Mouse (Mus musculus): ENCODE measurements around the gene Chat. TPM values are rescaled to one million over a fixed set of nuclear protein-coding genes. Genes with fewer than 3 reads are reported as not detected.

Gene Chat
- not detected in 2 replicates for total RNA-seq (2021)
- long read RNA-seq, experiment 1 = 0 reads
- long read RNA-seq, experiment 2 = 0 reads

GRCm38 (mm10) chr14:32465889-32466288, at the start of gene Chat:
Gene Chat (minus strand): TSS chr14:32465989.
- DNase-seq = no peak

GRCm38 (mm10) chr14:32513336-32514032, 47.7 kb upstream of the Chat start, which contains the start of gene Ercc6:
Gene Ercc6 (plus strand): TSS chr14:32513521.
- DNase-seq = peak; percentile 97

GRCm38 (mm10) chr14:32512912-32513311, 47.1 kb upstream of the Chat start:
- no peak for DNase-seq

GRCm38 (mm10) chr14:32509443-32509961, 43.7 kb upstream of the Chat start:
- DNase-seq = no peak

- no peak for DNase-seq
Observed at GRCm38 (mm10) chr14:32508105-32508835, 42.5 kb upstream of the Chat start.

GRCm38 (mm10) chr14:32507216-32507615, 41.4 kb upstream of the Chat start:
- DNase-seq = peak; percentile 32

GRCm38 (mm10) chr14:32506329-32506728, 40.5 kb upstream of the Chat start:
- no peak for DNase-seq

- no peak for DNase-seq
Observed at GRCm38 (mm10) chr14:32503897-32504296, 38.1 kb upstream of the Chat start.

GRCm38 (mm10) chr14:32502764-32503688, 37.2 kb upstream of the Chat start:
- DNase-seq = no peak

- DNase-seq = no peak
Observed at GRCm38 (mm10) chr14:32501303-32501702, 35.5 kb upstream of the Chat start.

GRCm38 (mm10) chr14:32496115-32496850, 30.5 kb upstream of the Chat start:
- peak; percentile 13 for DNase-seq

GRCm38 (mm10) chr14:32492521-32492920, 26.7 kb upstream of the Chat start:
- no peak for DNase-seq

GRCm38 (mm10) chr14:32482061-32482460, 16.3 kb upstream of the Chat start:
- DNase-seq = peak; percentile 47

- DNase-seq = no peak
Observed at GRCm38 (mm10) chr14:32477581-32477980, 11.8 kb upstream of the Chat start.

GRCm38 (mm10) chr14:32476559-32476958, 10.8 kb upstream of the Chat start:
- DNase-seq = no peak

- DNase-seq = peak; percentile 78
Observed at GRCm38 (mm10) chr14:32472996-32473395, 7.2 kb upstream of the Chat start.

- peak; percentile 84 for DNase-seq
Observed at GRCm38 (mm10) chr14:32467606-32468005, 1.8 kb upstream of the Chat start.

GRCm38 (mm10) chr14:32465506-32465870, 301 bp downstream of the Chat start:
- no peak for DNase-seq

- no peak for DNase-seq
Observed at GRCm38 (mm10) chr14:32464601-32465505, 936 bp downstream of the Chat start, which contains the start of gene Slc18a3. Gene Slc18a3 (minus strand): TSS chr14:32464850.
